Mouse (Mus musculus): ENCODE results near the gene Pard3. TPM values are rescaled to one million over a fixed set of nuclear protein-coding genes. Genes with fewer than 3 reads are reported as not detected.

Gene Pard3
- polyA plus RNA-seq, 1 experiment: 13.2 TPM

- no peaks in the 10 kb centered on the region for H3K27me3 ChIP-seq (ENCODE audit: control insufficient read depth, insufficient read depth, low read length)
- DNase-seq: no peak
- no peak overlapping the region for H3K4me3 ChIP-seq (replicated peaks; ENCODE audit: insufficient read depth, low read depth, low read length)
- H3K4me1 ChIP-seq (ENCODE audit: control insufficient read depth, insufficient read depth, low read length): no peaks in the 10 kb centered on the region
- no peak for TF ChIP-seq POLR2A (IDR thresholded peaks at IDR 0.05; ENCODE audit: borderline replicate concordance, insufficient read depth, low read length)
- TF ChIP-seq CTCF (IDR thresholded peaks at IDR 0.05; ENCODE audit: borderline replicate concordance, insufficient read depth, low read depth, low read length): no peak
- 98% methylated on average over 1 of the region's 1 CpGs for WGBS
- H3K27ac ChIP-seq (ENCODE audit: insufficient read depth, low read length): no peak overlapping the region
These were observed 438.1 kb downstream of the Pard3 start for GRCm38 (mm10) chr8:127501756-127502155.

- no peak overlapping the region for H3K4me3 ChIP-seq (replicated peaks; ENCODE audit: insufficient read depth, low read depth, low read length)
- no peak for TF ChIP-seq POLR2A (IDR thresholded peaks at IDR 0.05; ENCODE audit: borderline replicate concordance, insufficient read depth, low read length)
- no peak overlapping the region for H3K27ac ChIP-seq (ENCODE audit: insufficient read depth, low read length)
- H3K27me3 ChIP-seq (ENCODE audit: control insufficient read depth, insufficient read depth, low read length): no peaks in the 10 kb centered on the region
- no peak for DNase-seq
- 95% methylated on average over 1 of the region's 1 CpGs for WGBS
- no peaks in the 10 kb centered on the region for H3K4me1 ChIP-seq (ENCODE audit: control insufficient read depth, insufficient read depth, low read length)
These were observed 441.6 kb downstream of the Pard3 start for GRCm38 (mm10) chr8:127505286-127505685.

GRCm38 (mm10) chr8:127506336-127506735 lies 442.6 kb downstream of the Pard3 start:
- Histone ChIP-seq H3K4me1 (ENCODE audit: control insufficient read depth, insufficient read depth, low read length) (no peaks in the 10 kb centered on the region), H3K27me3 (ENCODE audit: control insufficient read depth, insufficient read depth, low read length) (no peaks in the 10 kb centered on the region), H3K27ac (ENCODE audit: insufficient read depth, low read length) (no peak overlapping the region), H3K4me3 (replicated peaks; ENCODE audit: insufficient read depth, low read depth, low read length) (no peak overlapping the region)
- DNase-seq: no peak
- 96% methylated on average over 1 of the region's 1 CpGs for WGBS
- TF ChIP-seq POLR2A (IDR thresholded peaks at IDR 0.05; ENCODE audit: borderline replicate concordance, insufficient read depth, low read length) (no peak), CTCF (IDR thresholded peaks at IDR 0.05; ENCODE audit: borderline replicate concordance, insufficient read depth, low read depth, low read length) (no peak)

- H3K4me1 ChIP-seq (ENCODE audit: control insufficient read depth, insufficient read depth, low read length): no peaks in the 10 kb centered on the region
- H3K27me3 ChIP-seq (ENCODE audit: control insufficient read depth, insufficient read depth, low read length): no peaks in the 10 kb centered on the region
- no peak for DNase-seq
- 94% methylated on average over 1 of the region's 1 CpGs for WGBS
- no peak overlapping the region for H3K27ac ChIP-seq (ENCODE audit: insufficient read depth, low read length)
- TF ChIP-seq POLR2A (IDR thresholded peaks at IDR 0.05; ENCODE audit: borderline replicate concordance, insufficient read depth, low read length) (no peak), CTCF (IDR thresholded peaks at IDR 0.05; ENCODE audit: borderline replicate concordance, insufficient read depth, low read depth, low read length) (no peak)
- no peak overlapping the region for H3K4me3 ChIP-seq (replicated peaks; ENCODE audit: insufficient read depth, low read depth, low read length)
These were observed 447.6 kb downstream of the Pard3 start for GRCm38 (mm10) chr8:127511341-127511740.

- no peak for TF ChIP-seq POLR2A (IDR thresholded peaks at IDR 0.05; ENCODE audit: borderline replicate concordance, insufficient read depth, low read length)
- TF ChIP-seq CTCF (IDR thresholded peaks at IDR 0.05; ENCODE audit: borderline replicate concordance, insufficient read depth, low read depth, low read length): no peak
- Histone ChIP-seq H3K4me1 (ENCODE audit: control insufficient read depth, insufficient read depth, low read length) (no peaks in the 10 kb centered on the region), H3K27ac (ENCODE audit: insufficient read depth, low read length) (no peak overlapping the region), H3K4me3 (replicated peaks; ENCODE audit: insufficient read depth, low read depth, low read length) (no peak overlapping the region), H3K27me3 (ENCODE audit: control insufficient read depth, insufficient read depth, low read length) (no peaks in the 10 kb centered on the region)
- WGBS: 84% methylated on average over 1 of the region's 1 CpGs
- DNase-seq: no peak
These were observed 448.4 kb downstream of the Pard3 start for GRCm38 (mm10) chr8:127512001-127512573.

GRCm38 (mm10) chr8:127512580-127512979 lies 448.9 kb downstream of the Pard3 start:
- Histone ChIP-seq H3K4me1 (ENCODE audit: control insufficient read depth, insufficient read depth, low read length) (no peaks in the 10 kb centered on the region), H3K27me3 (ENCODE audit: control insufficient read depth, insufficient read depth, low read length) (no peaks in the 10 kb centered on the region), H3K4me3 (replicated peaks; ENCODE audit: insufficient read depth, low read depth, low read length) (no peak overlapping the region), H3K27ac (ENCODE audit: insufficient read depth, low read length) (no peak overlapping the region)
- 68% methylated on average over 4 of the region's 4 CpGs for WGBS
- no peak for DNase-seq
- TF ChIP-seq POLR2A (IDR thresholded peaks at IDR 0.05; ENCODE audit: borderline replicate concordance, insufficient read depth, low read length): no peak
- TF ChIP-seq CTCF (IDR thresholded peaks at IDR 0.05; ENCODE audit: borderline replicate concordance, insufficient read depth, low read depth, low read length): no peak

GRCm38 (mm10) chr8:127514810-127515735 lies 451.4 kb downstream of the Pard3 start:
- no peak overlapping the region for H3K4me3 ChIP-seq (replicated peaks; ENCODE audit: insufficient read depth, low read depth, low read length)
- 84% methylated on average over 7 of the region's 7 CpGs for WGBS
- H3K4me1 ChIP-seq (ENCODE audit: control insufficient read depth, insufficient read depth, low read length): no peaks in the 10 kb centered on the region
- no peak for DNase-seq
- H3K27me3 ChIP-seq (ENCODE audit: control insufficient read depth, insufficient read depth, low read length): no peaks in the 10 kb centered on the region
- no peak overlapping the region for H3K27ac ChIP-seq (ENCODE audit: insufficient read depth, low read length)
- no peak for TF ChIP-seq CTCF (IDR thresholded peaks at IDR 0.05; ENCODE audit: borderline replicate concordance, insufficient read depth, low read depth, low read length)
- no peak for TF ChIP-seq POLR2A (IDR thresholded peaks at IDR 0.05; ENCODE audit: borderline replicate concordance, insufficient read depth, low read length)

- 98% methylated on average over 2 of the region's 2 CpGs for WGBS
- Histone ChIP-seq H3K27ac (ENCODE audit: insufficient read depth, low read length) (no peak overlapping the region), H3K27me3 (ENCODE audit: control insufficient read depth, insufficient read depth, low read length) (no peaks in the 10 kb centered on the region), H3K4me3 (replicated peaks; ENCODE audit: insufficient read depth, low read depth, low read length) (no peak overlapping the region), H3K4me1 (ENCODE audit: control insufficient read depth, insufficient read depth, low read length) (no peaks in the 10 kb centered on the region)
- TF ChIP-seq POLR2A (IDR thresholded peaks at IDR 0.05; ENCODE audit: borderline replicate concordance, insufficient read depth, low read length): no peak
- TF ChIP-seq CTCF (IDR thresholded peaks at IDR 0.05; ENCODE audit: borderline replicate concordance, insufficient read depth, low read depth, low read length): no peak
- DNase-seq: no peak
These were observed 452.4 kb downstream of the Pard3 start for GRCm38 (mm10) chr8:127516043-127516442.

All from cerebellum, adult 2 months (tissue).